9 mouse cellular contexts compared by ENCODE assay signal in genomic region chr10:80548428-80549006, GRCm38 (mm10). TPM values are rescaled to one million over a fixed set of nuclear protein-coding genes. Genes with fewer than 3 reads are reported as not detected.
A peak's percentile ranks its signal among the peaks of the same experiment; 100 is the strongest.
DNase-seq lines count a peak whose midpoint lies in the region; ATAC-seq and TF ChIP-seq lines count a peak whose summit lies in the region.
"Had no signal": no experiment of that assay in that cellular context is flagged by ENCODE, and none has a peak within 500 bp of the region (broad histone marks: within the 10 kb centered on the region; RNA-seq: fewer than 3 reads in every experiment).

No protein-coding gene starts in this region.

- H3K4me3 ChIP-seq in thymus, adult 2 months (ENCODE audit: control insufficient read depth, insufficient read depth, low read length): no peak overlapping the region
- H3K4me3 ChIP-seq in forebrain, embryonic 15.5 days: no peak overlapping the region
- H3K4me3 ChIP-seq in hindbrain, embryonic 16.5 days (ENCODE audit: low read length): no peak overlapping the region
- no peak overlapping the region for H3K4me3 ChIP-seq in neural tube, embryonic 15.5 days (replicated peaks)
- H3K4me3 ChIP-seq: erythroblast, embryonic 14.5 days had no signal

- H3K27ac ChIP-seq in thymus, adult 2 months (ENCODE audit: control insufficient read depth, insufficient read depth, low read length): no peak overlapping the region
- no peak overlapping the region for H3K27ac ChIP-seq in forebrain, embryonic 15.5 days (replicated peaks)
- no peak overlapping the region for H3K27ac ChIP-seq in hindbrain, embryonic 16.5 days (ENCODE audit: low read depth, low read length)
- no peak overlapping the region for H3K27ac ChIP-seq in neural tube, embryonic 15.5 days (replicated peaks)

- H3K9me3 ChIP-seq in forebrain, embryonic 15.5 days: no peaks in the 10 kb centered on the region
- H3K9me3 ChIP-seq in hindbrain, embryonic 16.5 days (ENCODE audit: control insufficient read depth, low read length): no peaks in the 10 kb centered on the region
- H3K9me3 ChIP-seq in neural tube, embryonic 15.5 days (replicated peaks): no peaks in the 10 kb centered on the region

- H3K4me1 ChIP-seq in thymus, adult 2 months (replicated peaks; ENCODE audit: control insufficient read depth, insufficient read depth, low read length): peaks cover 3% of the 10 kb centered on the region; the same call in 1 of the 2 replicates
- no peaks in the 10 kb centered on the region for H3K4me1 ChIP-seq in forebrain, embryonic 15.5 days
- no peaks in the 10 kb centered on the region for H3K4me1 ChIP-seq in hindbrain, embryonic 16.5 days (ENCODE audit: control insufficient read depth, insufficient read depth, low read depth, low read length)
- peaks cover 6% of the 10 kb centered on the region; the same call in 1 of the 2 replicates for H3K4me1 ChIP-seq in neural tube, embryonic 15.5 days

- no peak overlapping the region for H3K9ac ChIP-seq in forebrain, embryonic 15.5 days (replicated peaks)
- no peak overlapping the region for H3K9ac ChIP-seq in hindbrain, embryonic 16.5 days (ENCODE audit: low read depth, low read length)
- H3K9ac ChIP-seq in neural tube, embryonic 15.5 days (replicated peaks): no peak overlapping the region

- H3K4me2 ChIP-seq in forebrain, embryonic 15.5 days (replicated peaks): no peak overlapping the region
- no peak overlapping the region for H3K4me2 ChIP-seq in hindbrain, embryonic 16.5 days (ENCODE audit: low read length)
- no peak overlapping the region for H3K4me2 ChIP-seq in neural tube, embryonic 15.5 days

- H3K36me3 ChIP-seq in thymus, adult 2 months (ENCODE audit: control insufficient read depth, insufficient read depth, low read length): peaks cover 51% of the 10 kb centered on the region
- H3K36me3 ChIP-seq in forebrain, embryonic 15.5 days: peaks cover 62% of the 10 kb centered on the region
- peaks cover 38% of the 10 kb centered on the region for H3K36me3 ChIP-seq in hindbrain, embryonic 16.5 days (ENCODE audit: control insufficient read depth, insufficient read depth, low read length)
- H3K36me3 ChIP-seq in neural tube, embryonic 15.5 days: peaks cover 67% of the 10 kb centered on the region

- no peak for TF ChIP-seq POLR2A in thymus, adult 2 months (IDR thresholded peaks at IDR 0.05; ENCODE audit: control insufficient read depth, extremely low read depth, insufficient read depth, low read length, poor library complexity)

- TF ChIP-seq CTCF in thymus, adult 2 months (IDR thresholded peaks at IDR 0.05; ENCODE audit: borderline replicate concordance, control insufficient read depth, extremely low read depth, insufficient read depth, low read length, poor library complexity): peak; percentile 88; the same call in 1 of the 2 replicates

- no peaks in the 10 kb centered on the region for H3K27me3 ChIP-seq in thymus, adult 2 months (ENCODE audit: control insufficient read depth, insufficient read depth, low read length)
- no peaks in the 10 kb centered on the region for H3K27me3 ChIP-seq in forebrain, embryonic 15.5 days
- H3K27me3 ChIP-seq in hindbrain, embryonic 16.5 days (replicated peaks; ENCODE audit: control insufficient read depth, insufficient read depth, low read length): no peaks in the 10 kb centered on the region
- no peaks in the 10 kb centered on the region for H3K27me3 ChIP-seq in neural tube, embryonic 15.5 days (replicated peaks)

- WGBS in thymus, adult 2 months: 87% methylated on average over 10 of the region's 10 CpGs
- 71% methylated on average over 10 of the region's 10 CpGs for WGBS in forebrain, embryonic 15.5 days
- 74% methylated on average over 10 of the region's 10 CpGs for WGBS in hindbrain, embryonic 16.5 days
- WGBS in neural tube, embryonic 15.5 days: 72% methylated on average over 10 of the region's 10 CpGs

- peak; percentile 53; the same call in 1 of the 2 replicates for ATAC-seq in forebrain, embryonic 15.5 days (replicated peaks)
- ATAC-seq in hindbrain, embryonic 16.5 days: peak; percentile 69
- peak; percentile 33; the same call in 1 of the 2 replicates for ATAC-seq in neural tube, embryonic 15.5 days (ENCODE audit: low FRiP score)
- ATAC-seq in inflammation-experienced regulatory T-cells, adult 6 months: no peak

- DNase-seq in thymus, adult 2 months: peak; percentile 31
- DNase-seq in thymus, postnatal 0 days (ENCODE audit: low spot score): no peak
- peak; percentile 73 to 78 for DNase-seq in cerebellum, adult 18-20 months
- peak; percentile 37 to 55 for DNase-seq in lung, adult 18-20 months

RNA-seq across cellular contexts. Expression of gene Atp8b3, which starts 9.6 kb away (rescaled TPM):
- 0.20 and 0.31 TPM in 2 replicates for polyA plus RNA-seq in thymus, adult 2 months (2012; rRNA removed)
- polyA plus RNA-seq in thymus, postnatal 0 days (2015; fragmentation: Nextera tagmentation; extraction: Ambion mirVana): not detected in 2 replicates
- polyA plus RNA-seq in forebrain, embryonic 15.5 days (2015; fragmentation: Nextera tagmentation; extraction: Ambion mirVana): 0.23 and 0.33 TPM in 2 replicates
- 1.5 and 1.6 TPM in 2 replicates for polyA plus RNA-seq in hindbrain, embryonic 16.5 days (2015; fragmentation: Nextera tagmentation; extraction: Ambion mirVana)
- polyA plus RNA-seq in neural tube, embryonic 15.5 days (2015; fragmentation: Nextera tagmentation; extraction: Ambion mirVana): 1.4 and 1.5 TPM in 2 replicates
- polyA plus RNA-seq in inflammation-experienced regulatory T-cells, adult 6 months (2017; shearing (Covaris generic)): not detected

RNA-seq across cellular contexts. Expression of gene Rexo1, which starts 12.8 kb away (rescaled TPM):
- 188 and 209 TPM in 2 replicates for polyA plus RNA-seq in thymus, adult 2 months (2012; rRNA removed)
- polyA plus RNA-seq in thymus, postnatal 0 days (2015; fragmentation: Nextera tagmentation; extraction: Ambion mirVana): 24.1 and 25.5 TPM in 2 replicates
- polyA plus RNA-seq in forebrain, embryonic 15.5 days (2015; fragmentation: Nextera tagmentation; extraction: Ambion mirVana): 31.3 and 32.9 TPM in 2 replicates
- polyA plus RNA-seq in hindbrain, embryonic 16.5 days (2015; fragmentation: Nextera tagmentation; extraction: Ambion mirVana): 25.8 and 26.5 TPM in 2 replicates
- 29.5 TPM in 2 replicates for polyA plus RNA-seq in neural tube, embryonic 15.5 days (2015; fragmentation: Nextera tagmentation; extraction: Ambion mirVana)
- 10 to 100 TPM; 11.3 to 18.6 (median 14.9) TPM for polyA plus RNA-seq in inflammation-experienced regulatory T-cells, adult 6 months (2017; shearing (Covaris generic))

RNA-seq across cellular contexts. Expression of gene Klf16, which starts 28.6 kb away (rescaled TPM):
- 31.0 and 46.9 TPM in 2 replicates for polyA plus RNA-seq in thymus, adult 2 months (2012; rRNA removed)
- 7.7 and 9.5 TPM in 2 replicates for polyA plus RNA-seq in thymus, postnatal 0 days (2015; fragmentation: Nextera tagmentation; extraction: Ambion mirVana)
- 8.0 and 8.5 TPM in 2 replicates for polyA plus RNA-seq in forebrain, embryonic 15.5 days (2015; fragmentation: Nextera tagmentation; extraction: Ambion mirVana)
- polyA plus RNA-seq in hindbrain, embryonic 16.5 days (2015; fragmentation: Nextera tagmentation; extraction: Ambion mirVana): 5.1 and 5.8 TPM in 2 replicates
- polyA plus RNA-seq in neural tube, embryonic 15.5 days (2015; fragmentation: Nextera tagmentation; extraction: Ambion mirVana): 6.5 TPM in 2 replicates
- polyA plus RNA-seq in inflammation-experienced regulatory T-cells, adult 6 months (2017; shearing (Covaris generic)): 1 to 10 TPM; 6.3 to 7.1 (median 6.8) TPM

RNA-seq across cellular contexts. Expression of gene Abhd17a, which starts 41.6 kb away (rescaled TPM):
- 310 and 359 TPM in 2 replicates for polyA plus RNA-seq in thymus, adult 2 months (2012; rRNA removed)
- 103 and 118 TPM in 2 replicates for polyA plus RNA-seq in thymus, postnatal 0 days (2015; fragmentation: Nextera tagmentation; extraction: Ambion mirVana)
- polyA plus RNA-seq in forebrain, embryonic 15.5 days (2015; fragmentation: Nextera tagmentation; extraction: Ambion mirVana): 118 and 120 TPM in 2 replicates
- polyA plus RNA-seq in hindbrain, embryonic 16.5 days (2015; fragmentation: Nextera tagmentation; extraction: Ambion mirVana): 127 and 130 TPM in 2 replicates
- 148 and 152 TPM in 2 replicates for polyA plus RNA-seq in neural tube, embryonic 15.5 days (2015; fragmentation: Nextera tagmentation; extraction: Ambion mirVana)
- polyA plus RNA-seq in inflammation-experienced regulatory T-cells, adult 6 months (2017; shearing (Covaris generic)): 10 to 100 TPM in 2 of 3 experiments, 1 to 10 TPM in 1; 8.6 to 12.0 (median 11.4) TPM

RNA-seq across cellular contexts. Expression of gene Onecut3, which starts 53.9 kb away (rescaled TPM):
- polyA plus RNA-seq in thymus, adult 2 months (2012; rRNA removed): 0.03 and 0.10 TPM in 2 replicates
- polyA plus RNA-seq in thymus, postnatal 0 days (2015; fragmentation: Nextera tagmentation; extraction: Ambion mirVana): not detected in 2 replicates
- 0.23 and 0.61 TPM in 2 replicates for polyA plus RNA-seq in forebrain, embryonic 15.5 days (2015; fragmentation: Nextera tagmentation; extraction: Ambion mirVana)
- 1.2 and 1.3 TPM in 2 replicates for polyA plus RNA-seq in hindbrain, embryonic 16.5 days (2015; fragmentation: Nextera tagmentation; extraction: Ambion mirVana)
- 0.63 and 1.0 TPM in 2 replicates for polyA plus RNA-seq in neural tube, embryonic 15.5 days (2015; fragmentation: Nextera tagmentation; extraction: Ambion mirVana)
- polyA plus RNA-seq in inflammation-experienced regulatory T-cells, adult 6 months (2017; shearing (Covaris generic)): not detected
- polyA plus RNA-seq: erythroblast, embryonic 14.5 days had no signal
